In the genomic region with DNA sequence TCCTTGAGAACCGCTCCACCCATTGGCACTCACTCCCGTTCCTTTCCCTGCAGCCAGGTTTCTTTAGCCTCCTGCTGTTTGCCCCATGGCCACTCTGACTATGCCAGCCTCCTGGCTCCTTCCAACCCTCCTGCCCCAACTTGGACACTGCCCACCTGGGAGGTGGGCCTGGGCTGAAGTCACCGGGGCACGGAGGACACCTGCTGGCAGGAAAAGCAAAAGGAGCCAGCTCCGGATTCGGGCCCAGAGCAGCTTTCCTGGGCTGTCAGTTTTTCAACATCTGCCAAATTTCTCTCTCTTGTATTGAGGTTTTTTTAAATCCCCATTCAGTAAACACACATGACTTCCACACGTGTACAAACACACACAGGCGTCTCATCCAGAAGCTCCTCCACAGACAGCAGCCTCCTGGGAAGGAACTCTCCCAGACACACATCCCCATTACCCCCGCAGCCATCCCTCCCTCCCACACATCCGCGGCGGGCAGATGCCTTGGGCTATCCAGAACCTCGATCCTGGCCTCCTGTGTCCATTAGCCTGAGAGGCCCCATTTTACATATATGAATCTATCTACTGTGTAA, we compare ENCODE assay signal across 8 mouse cellular contexts. TPM values are rescaled to one million over a fixed set of nuclear protein-coding genes. Genes with fewer than 3 reads are reported as not detected.
DNase-seq lines count a peak whose midpoint lies in the region; ATAC-seq lines count a peak whose summit lies in the region.

No protein-coding gene starts in this region.

- peak overlapping the region; percentile 92 for H3K4me2 ChIP-seq in heart, embryonic 15.5 days

- no peak overlapping the region for H3K27ac ChIP-seq in embryonic facial prominence, embryonic 10.5 days (replicated peaks)
- H3K27ac ChIP-seq in heart, embryonic 15.5 days = no peak overlapping the region

- H3K4me1 ChIP-seq in embryonic facial prominence, embryonic 10.5 days = peaks cover 38% of the 10 kb centered on the region
- H3K4me1 ChIP-seq in heart, embryonic 15.5 days (replicated peaks) = peaks cover 33% of the 10 kb centered on the region

- peaks cover 47% of the 10 kb centered on the region for H3K27me3 ChIP-seq in embryonic facial prominence, embryonic 10.5 days (replicated peaks; ENCODE audit: low read depth, poor library complexity, severe bottlenecking)
- H3K27me3 ChIP-seq in heart, embryonic 15.5 days = no peaks in the 10 kb centered on the region

- no peaks in the 10 kb centered on the region for H3K9me3 ChIP-seq in embryonic facial prominence, embryonic 10.5 days
- no peaks in the 10 kb centered on the region for H3K9me3 ChIP-seq in heart, embryonic 15.5 days (replicated peaks)

- H3K4me3 ChIP-seq in embryonic facial prominence, embryonic 10.5 days = peak overlapping the region; percentile 71
- peak overlapping the region; percentile 70 for H3K4me3 ChIP-seq in heart, embryonic 15.5 days

- peak; percentile 51 to 62 for DNase-seq in left cerebral cortex, adult 18-20 months (ENCODE audit: low spot score in 2 of 2)
- DNase-seq in left cerebral cortex, adult 11 months (ENCODE audit: low spot score) = no peak
- peak; percentile 41 for DNase-seq in embryonic facial prominence, embryonic 10.5 days (ENCODE audit: low spot score)
- peak; percentile 29 to 63 for DNase-seq in kidney, postnatal 36 days
- DNase-seq in lung, postnatal 25 days (ENCODE audit: low spot score) = peak; percentile 37
- DNase-seq in right cerebral cortex, postnatal 25 days = peak; percentile 56
- DNase-seq in adrenal gland, adult 8-10 months = no peak

- H3K36me3 ChIP-seq in embryonic facial prominence, embryonic 10.5 days (replicated peaks) = peaks cover 4% of the 10 kb centered on the region
- H3K36me3 ChIP-seq in heart, embryonic 15.5 days = no peaks in the 10 kb centered on the region

- 5% methylated on average over 13 of the region's 13 CpGs for WGBS in embryonic facial prominence, embryonic 10.5 days
- 11% methylated on average over 13 of the region's 13 CpGs for WGBS in heart, embryonic 15.5 days

- ATAC-seq in heart, embryonic 15.5 days (replicated peaks; ENCODE audit: insufficient number of reproducible peaks, insufficient read depth, low FRiP score, low read depth) = no peak

- H3K9ac ChIP-seq in heart, embryonic 15.5 days = peak overlapping the region; percentile 43

RNA-seq across cellular contexts. Expression of a gene that starts 2.4 kb away (rescaled TPM):
- 10 to 100 TPM; 16.4 to 17.9 TPM for total RNA-seq in left cerebral cortex, adult 18-20 months (2021)
- polyA plus RNA-seq in embryonic facial prominence, embryonic 10.5 days (2016; fragmentation: Nextera tagmentation; extraction: Ambion mirVana) = 10.7 and 14.4 TPM in 2 replicates
- polyA plus RNA-seq in heart, embryonic 15.5 days (2015; fragmentation: Nextera tagmentation; extraction: Ambion mirVana) = 22.2 and 31.9 TPM in 2 replicates
- total RNA-seq in adrenal gland, adult 8-10 months (2022) = 10 to 100 TPM in 3 of 4 experiments, 1 to 10 TPM in 1; 10.0 to 14.8 (median 12.0) TPM

RNA-seq across cellular contexts. Expression of a gene that starts 5.9 kb away (rescaled TPM):
- total RNA-seq in left cerebral cortex, adult 18-20 months (2021) = 10 to 100 TPM; 16.1 to 16.4 TPM
- polyA plus RNA-seq in embryonic facial prominence, embryonic 10.5 days (2016; fragmentation: Nextera tagmentation; extraction: Ambion mirVana) = 62.4 and 64.8 TPM in 2 replicates
- polyA plus RNA-seq in heart, embryonic 15.5 days (2015; fragmentation: Nextera tagmentation; extraction: Ambion mirVana) = 106 and 130 TPM in 2 replicates
- total RNA-seq in adrenal gland, adult 8-10 months (2022) = 10 to 100 TPM; 27.3 to 37.7 (median 31.4) TPM

Comparison
In these comparisons a context has a peak if more than half of its experiments do, and no peak if none do; other contexts are left out.
1. DNase-seq: peak in left cerebral cortex, adult 18-20 months (2 of 2), embryonic facial prominence, embryonic 10.5 days (single experiment), kidney, postnatal 36 days (2 of 2), lung, postnatal 25 days (single experiment) and right cerebral cortex, postnatal 25 days (single experiment); none in left cerebral cortex, adult 11 months (single experiment) and adrenal gland, adult 8-10 months (single experiment).